Mouse (Mus musculus) neural tube, embryonic 14.5 days (tissue): Measurements from ENCODE around the gene Isl2. TPM values are rescaled to one million over a fixed set of nuclear protein-coding genes. Genes with fewer than 3 reads are reported as not detected.

Experiments
- ATAC-seq: fragments of 200-750 bp; cut with Nextera tagmentation; 2 replicates; pipeline ENCODE4 v1.8.0; 2017; ENCODE audit warnings: low read depth, mild to moderate bottlenecking, moderate TSS enrichment, moderate library complexity
- H3K27ac ChIP-seq: fragments of 300-500 bp; sonication (generic); 2 replicates; pipeline ENCODE4 v1.5.1; 2014; ENCODE audit warnings: low read depth, mild to moderate bottlenecking, control low read depth, low read length, moderate library complexity, mixed read lengths
- H3K27me3 ChIP-seq: fragments of 300-500 bp; sonication (generic); 2 replicates; pipeline ENCODE4 v1.6.1; 2014; ENCODE audit warnings: low read length; ENCODE audit not compliant: control insufficient read depth, insufficient read depth
- H3K36me3 ChIP-seq: fragments of 300-500 bp; sonication (generic); 2 replicates; pipeline ENCODE4 v1.6.1; 2014; ENCODE audit warnings: low read length, mixed read lengths; ENCODE audit not compliant: control insufficient read depth, insufficient read depth
- H3K4me1 ChIP-seq: fragments of 300-500 bp; sonication (generic); 2 replicates; pipeline ENCODE4 v1.6.1; 2014; ENCODE audit warnings: low read length; ENCODE audit not compliant: control insufficient read depth, insufficient read depth
- H3K4me2 ChIP-seq: fragments of 300-500 bp; sonication (generic); 2 replicates; pipeline ENCODE4 v1.6.1; 2014; ENCODE audit warnings: mild to moderate bottlenecking, low read depth, low read length, control low read depth
- H3K4me3 ChIP-seq: fragments of 300-500 bp; sonication (generic); 2 replicates; pipeline ENCODE4 v1.5.1; 2014; ENCODE audit warnings: low read depth, low read length, control low read depth, mixed read lengths
- H3K9ac ChIP-seq: fragments of 300-500 bp; sonication (generic); replicated peaks from 2 replicates; pipeline ENCODE4 v1.6.1; 2014; ENCODE audit warnings: low read depth, mild to moderate bottlenecking, control low read depth, low read length, mixed read lengths
- H3K9me3 ChIP-seq: fragments of 300-500 bp; sonication (generic); 2 replicates; pipeline ENCODE4 v1.6.1; 2016; ENCODE audit warnings: low read length; ENCODE audit not compliant: control insufficient read depth
- WGBS: fragments of 180-500 bp; shearing (Covaris S2); extraction: QIAGEN DNeasy Blood & Tissue Kit; methylation state at CpG from one replicate; pipeline ENCODE4 v1.1.7; 2014; 5-methylcytosine and 5-hydroxymethylcytosine counted together
- polyA plus RNA-seq: library from polyadenylated mRNA; unstranded; fragments of >200 nt; fragmentation: Nextera tagmentation; extraction: Ambion mirVana; gene quantifications from 2 replicates; pipeline ENCODE4 v1.2.1, GENCODE M21; 2014

Isl2 gene
- polyA plus RNA-seq, 1 experiment from 2014 or later, result 4.2 TPM

GRCm38 (mm10) chr9:55571071-55571470, 32.6 kb downstream of the Isl2 start:
- Histone ChIP-seq H3K9me3 (no peaks in the 10 kb centered on the region), H3K4me3 (no peak overlapping the region), H3K27me3 (no peaks in the 10 kb centered on the region), H3K27ac (no peak overlapping the region), H3K9ac (no peak overlapping the region), H3K36me3 (no peaks in the 10 kb centered on the region), H3K4me2 (no peak overlapping the region), H3K4me1 (no peaks in the 10 kb centered on the region)
- 90% methylated on average over 1 of the region's 1 CpGs for WGBS
- no peak for ATAC-seq

- Histone ChIP-seq H3K4me1 (no peaks in the 10 kb centered on the region), H3K36me3 (no peaks in the 10 kb centered on the region), H3K9me3 (no peaks in the 10 kb centered on the region), H3K9ac (no peak overlapping the region), H3K4me3 (no peak overlapping the region), H3K4me2 (no peak overlapping the region), H3K27ac (no peak overlapping the region), H3K27me3 (no peaks in the 10 kb centered on the region)
- no peak for ATAC-seq
- WGBS, result 81% methylated on average over 1 of the region's 1 CpGs
These were observed 38.1 kb downstream of the Isl2 start for GRCm38 (mm10) chr9:55576571-55576970.

GRCm38 (mm10) chr9:55581414-55581813, 42.9 kb downstream of the Isl2 start:
- no peak overlapping the region for H3K27ac ChIP-seq
- ATAC-seq, result no peak
- WGBS, result 28% methylated on average over 3 of the region's 3 CpGs
- H3K9me3 ChIP-seq, result no peaks in the 10 kb centered on the region
- no peak overlapping the region for H3K4me2 ChIP-seq
- no peak overlapping the region; the same call in 1 of the 2 replicates for H3K9ac ChIP-seq
- no peaks in the 10 kb centered on the region for H3K36me3 ChIP-seq
- no peaks in the 10 kb centered on the region for H3K4me1 ChIP-seq
- no peaks in the 10 kb centered on the region for H3K27me3 ChIP-seq
- no peak overlapping the region for H3K4me3 ChIP-seq

GRCm38 (mm10) chr9:55586141-55586540, 47.7 kb downstream of the Isl2 start:
- no peaks in the 10 kb centered on the region for H3K9me3 ChIP-seq
- no peak for ATAC-seq
- H3K27me3 ChIP-seq, result no peaks in the 10 kb centered on the region
- H3K9ac ChIP-seq, result no peak overlapping the region
- 91% methylated on average over 6 of the region's 6 CpGs for WGBS
- H3K27ac ChIP-seq, result no peak overlapping the region
- no peak overlapping the region for H3K4me2 ChIP-seq
- H3K4me3 ChIP-seq, result no peak overlapping the region
- no peaks in the 10 kb centered on the region for H3K36me3 ChIP-seq
- no peaks in the 10 kb centered on the region for H3K4me1 ChIP-seq

Other genes with a start within 250 kb of the Isl2 start
- 1.5 and 2.8 TPM in 2 replicates for gene Nrg4, start 211.8 kb upstream of the Isl2 start, polyA plus RNA-seq
- 1.9 and 2.2 TPM in 2 replicates for gene Tmem266, start 211.8 kb upstream of the Isl2 start, polyA plus RNA-seq
- gene Etfa, start 26.4 kb upstream of the Isl2 start, polyA plus RNA-seq, result 83.7 and 103 TPM in 2 replicates